ENCODE assay signal across 19 mouse cellular contexts in genomic region chr16:72553713-72554112, GRCm38 (mm10).
DNase-seq lines count a peak whose midpoint lies in the region; ATAC-seq lines count a peak whose summit lies in the region.
"Had no signal": no experiment of that assay in that cellular context is flagged by ENCODE, and none has a peak within 500 bp of the region (broad histone marks: within the 10 kb centered on the region; RNA-seq: fewer than 3 reads in every experiment).

No protein-coding gene starts in this region.

- WGBS in forebrain, embryonic 13.5 days: 9% methylated on average over 5 of the region's 5 CpGs
- 24% methylated on average over 5 of the region's 5 CpGs for WGBS in forebrain, embryonic 10.5 days
- 18% methylated on average over 5 of the region's 5 CpGs for WGBS in neural tube, embryonic 11.5 days
- 18% methylated on average over 5 of the region's 5 CpGs for whole genome bisulfite sequencing in neural tube, embryonic 15.5 days

- no peak overlapping the region for H3K9ac ChIP-seq in forebrain, embryonic 13.5 days
- no peak overlapping the region for H3K9ac ChIP-seq in neural tube, embryonic 11.5 days (ENCODE audit: low read length)
- H3K9ac ChIP-seq in neural tube, embryonic 15.5 days (replicated peaks): no peak overlapping the region
- H3K9ac ChIP-seq: forebrain, embryonic 15.5 days; hindbrain, embryonic 13.5 days; intestine, embryonic 15.5 days had no signal

- DNase-seq in forebrain, embryonic 10.5 days (ENCODE audit: extremely low spot score, low spot score): no peak
- DNase-seq in neural tube, embryonic 11.5 days (ENCODE audit: low spot score): peak; percentile 9
- DNase-seq in embryo, embryonic 11 days: peak; percentile 20
- DNase-seq in retina, postnatal 1 day: peak; percentile 44
- no peak for DNase-seq in layer of hippocampus, adult 8-10 months (ENCODE audit: low spot score in 2 of 2)
- no peak for DNase-seq in frontal cortex, postnatal 14 days (ENCODE audit: low spot score in 2 of 2)
- DNase-seq: adrenal gland, postnatal 14 days; cerebellum, adult 18-20 months; cerebellum, postnatal 10 days; gastrocnemius, postnatal 10 days; heart, adult 18-20 months; heart, postnatal 10 days; heart, postnatal 4 days had no signal

- peak; percentile 61; the same call in 1 of the 2 replicates for ATAC-seq in forebrain, embryonic 13.5 days
- peak; percentile 59 for ATAC-seq in neural tube, embryonic 11.5 days (ENCODE audit: insufficient read depth, low FRiP score, low TSS enrichment)
- ATAC-seq in neural tube, embryonic 15.5 days (ENCODE audit: low FRiP score): no peak
- ATAC-seq: forebrain, embryonic 15.5 days; intestine, embryonic 15.5 days had no signal

- no peaks in the 10 kb centered on the region for H3K36me3 ChIP-seq in forebrain, embryonic 13.5 days (ENCODE audit: poor library complexity, severe bottlenecking)
- H3K36me3 ChIP-seq in forebrain, embryonic 10.5 days (replicated peaks): no peaks in the 10 kb centered on the region
- no peaks in the 10 kb centered on the region for H3K36me3 ChIP-seq in neural tube, embryonic 11.5 days (ENCODE audit: control insufficient read depth, insufficient read depth, low read length)
- H3K36me3 ChIP-seq in neural tube, embryonic 15.5 days: no peaks in the 10 kb centered on the region
- H3K36me3 ChIP-seq: forebrain, embryonic 15.5 days; heart, embryonic 10.5 days; hindbrain, embryonic 13.5 days; intestine, embryonic 15.5 days had no signal

- no peaks in the 10 kb centered on the region for H3K9me3 ChIP-seq in forebrain, embryonic 13.5 days (replicated peaks)
- H3K9me3 ChIP-seq in forebrain, embryonic 10.5 days: no peaks in the 10 kb centered on the region
- H3K9me3 ChIP-seq in neural tube, embryonic 11.5 days (ENCODE audit: control insufficient read depth, low read length): no peaks in the 10 kb centered on the region
- H3K9me3 ChIP-seq in neural tube, embryonic 15.5 days (replicated peaks): no peaks in the 10 kb centered on the region
- H3K9me3 ChIP-seq: forebrain, embryonic 15.5 days; heart, embryonic 10.5 days; hindbrain, embryonic 13.5 days; intestine, embryonic 15.5 days had no signal

- no peaks in the 10 kb centered on the region for H3K27me3 ChIP-seq in forebrain, embryonic 13.5 days
- 0 out of 2 replicates have a peak, but pooled peaks cover 14% of the 10 kb centered on the region for H3K27me3 ChIP-seq in forebrain, embryonic 10.5 days (ENCODE audit: poor library complexity, severe bottlenecking)
- no peaks in the 10 kb centered on the region for H3K27me3 ChIP-seq in neural tube, embryonic 11.5 days (ENCODE audit: control insufficient read depth, insufficient read depth, low read length)
- H3K27me3 ChIP-seq in neural tube, embryonic 15.5 days (replicated peaks): no peaks in the 10 kb centered on the region
- H3K27me3 ChIP-seq: forebrain, embryonic 15.5 days; hindbrain, embryonic 13.5 days; intestine, embryonic 15.5 days had no signal

- H3K4me3 ChIP-seq in forebrain, embryonic 13.5 days: no peak overlapping the region
- H3K4me3 ChIP-seq in forebrain, embryonic 10.5 days: no peak overlapping the region
- no peak overlapping the region for H3K4me3 ChIP-seq in neural tube, embryonic 11.5 days (ENCODE audit: low read depth, low read length)
- H3K4me3 ChIP-seq in neural tube, embryonic 15.5 days (replicated peaks): no peak overlapping the region
- H3K4me3 ChIP-seq: forebrain, embryonic 15.5 days; heart, embryonic 10.5 days; hindbrain, embryonic 13.5 days; intestine, embryonic 15.5 days had no signal

- H3K4me2 ChIP-seq in forebrain, embryonic 13.5 days: no peak overlapping the region
- no peak overlapping the region for H3K4me2 ChIP-seq in neural tube, embryonic 11.5 days (ENCODE audit: low read depth)
- no peak overlapping the region for H3K4me2 ChIP-seq in neural tube, embryonic 15.5 days
- H3K4me2 ChIP-seq: forebrain, embryonic 15.5 days; hindbrain, embryonic 13.5 days; intestine, embryonic 15.5 days had no signal

- H3K4me1 ChIP-seq in forebrain, embryonic 13.5 days: peaks cover 9% of the 10 kb centered on the region
- peaks cover 37% of the 10 kb centered on the region for H3K4me1 ChIP-seq in forebrain, embryonic 10.5 days
- H3K4me1 ChIP-seq in neural tube, embryonic 11.5 days (ENCODE audit: control insufficient read depth, insufficient read depth, low read length): 0 out of 2 replicates have a peak, but pooled peaks cover 6% of the 10 kb centered on the region
- 0 out of 2 replicates have a peak, but pooled peaks cover 2% of the 10 kb centered on the region for H3K4me1 ChIP-seq in neural tube, embryonic 15.5 days
- H3K4me1 ChIP-seq: heart, embryonic 10.5 days; intestine, embryonic 15.5 days had no signal

- no peak overlapping the region for H3K27ac ChIP-seq in forebrain, embryonic 13.5 days
- no peak overlapping the region for H3K27ac ChIP-seq in forebrain, embryonic 10.5 days
- H3K27ac ChIP-seq in neural tube, embryonic 11.5 days (ENCODE audit: low read depth, low read length): no peak overlapping the region
- no peak overlapping the region for H3K27ac ChIP-seq in neural tube, embryonic 15.5 days (replicated peaks)
- H3K27ac ChIP-seq: forebrain, embryonic 15.5 days; heart, embryonic 10.5 days; hindbrain, embryonic 13.5 days; intestine, embryonic 15.5 days had no signal

Comparison
In these comparisons a context has a peak if more than half of its experiments do, and no peak if none do; other contexts are left out.
1. DNase-seq: peak in neural tube, embryonic 11.5 days (single experiment), embryo, embryonic 11 days (single experiment) and retina, postnatal 1 day (single experiment); none in forebrain, embryonic 10.5 days (single experiment), layer of hippocampus, adult 8-10 months (0 of 2) and frontal cortex, postnatal 14 days (0 of 2).